Mouse (Mus musculus) liver, postnatal 0 days (tissue): ENCODE data around the gene Nol3. TPM values are rescaled to one million over a fixed set of nuclear protein-coding genes. Genes with fewer than 3 reads are reported as not detected.

Experiments used
- ATAC-seq: fragments of 200-750 bp; cut with Nextera tagmentation; 2 replicates; pipeline ENCODE4 v1.8.0; 2017; ENCODE audit warnings: mild to moderate bottlenecking, moderate library complexity
- DNase-seq: peaks from one replicate; pipeline ENCODE4 v3.0.0-alpha.2; 2016
- H3K27ac ChIP-seq: fragments of 300-500 bp; sonication (generic); 2 replicates; pipeline ENCODE4 v1.5.1; 2014; ENCODE audit warnings: antibody characterized with exemption, moderate library complexity, mild to moderate bottlenecking, low read depth
- H3K27me3 ChIP-seq: fragments of 300-500 bp; sonication (generic); 2 replicates; pipeline ENCODE4 v1.6.1; 2014; ENCODE audit warnings: low read length, control low read depth, mixed read lengths; ENCODE audit not compliant: insufficient read depth
- H3K36me3 ChIP-seq: fragments of 300-500 bp; sonication (generic); replicated peaks from 2 replicates; pipeline ENCODE4 v1.6.1; 2014; ENCODE audit warnings: mild to moderate bottlenecking, control low read depth, low read length, moderate library complexity, mixed read lengths; ENCODE audit not compliant: insufficient read depth
- H3K4me1 ChIP-seq: fragments of 300-500 bp; sonication (generic); 2 replicates; pipeline ENCODE4 v1.6.1; 2014; ENCODE audit warnings: antibody characterized with exemption, mild to moderate bottlenecking, control low read depth; ENCODE audit not compliant: insufficient read depth
- H3K4me2 ChIP-seq: fragments of 300-500 bp; sonication (generic); 2 replicates; pipeline ENCODE4 v1.6.1; 2014; ENCODE audit warnings: low read depth, mild to moderate bottlenecking, low read length, moderate library complexity, mixed read lengths
- H3K4me3 ChIP-seq: fragments of 300-500 bp; sonication (generic); 2 replicates; pipeline ENCODE4 v1.5.1; 2014; ENCODE audit warnings: low read depth, low read length
- H3K9ac ChIP-seq: fragments of 300-500 bp; sonication (generic); replicated peaks from 2 replicates; pipeline ENCODE4 v1.6.1; 2014; ENCODE audit warnings: mild to moderate bottlenecking, moderate library complexity
- H3K9me3 ChIP-seq: fragments of 300-500 bp; sonication (generic); 2 replicates; pipeline ENCODE4 v1.6.1; 2016; ENCODE audit warnings: mild to moderate bottlenecking, control low read depth, low read length, mixed read lengths
- CTCF ChIP-seq: sonication (generic); IDR thresholded peaks from 2 replicates; pipeline ENCODE4 v1.5.1; 2016; ENCODE audit warnings: antibody characterized with exemption, low read depth
- EP300 ChIP-seq: IDR thresholded peaks from 2 replicates; pipeline ENCODE4 v1.6.1; 2016; ENCODE audit warnings: antibody characterized with exemption, low read depth, mild to moderate bottlenecking
- WGBS: fragments of 180-500 bp; shearing (Covaris S2); extraction: QIAGEN DNeasy Blood & Tissue Kit; methylation state at CpG from one replicate; pipeline ENCODE4 v1.1.7; 2014; ENCODE audit not compliant: insufficient replicate concordance; 5-methylcytosine and 5-hydroxymethylcytosine counted together
- polyA plus RNA-seq: library from polyadenylated mRNA; unstranded; fragments of >200 nt; fragmentation: Nextera tagmentation; extraction: Ambion mirVana; gene quantifications from 2 replicates; pipeline ENCODE4 v1.2.1, GENCODE M21; 2015

The Nol3 gene
- polyA plus RNA-seq, 1 experiment from 2014 or later: 0.05 TPM

- WGBS: 44% methylated on average over 16 of the region's 16 CpGs
- TF ChIP-seq EP300 (no peak), CTCF (no peak; the same call in 1 of the 2 replicates)
- peak overlapping the region; percentile 78 for H3K9ac ChIP-seq
- no peaks in the 10 kb centered on the region for H3K9me3 ChIP-seq
- peak overlapping the region; percentile 83 for H3K4me3 ChIP-seq
- no peak for DNase-seq
- H3K4me1 ChIP-seq: peaks cover 44% of the 10 kb centered on the region
- no peaks in the 10 kb centered on the region for H3K36me3 ChIP-seq
- H3K27ac ChIP-seq: no peak overlapping the region
- peaks cover 31% of the 10 kb centered on the region for H3K27me3 ChIP-seq
- H3K4me2 ChIP-seq: peak overlapping the region; percentile 100
- no peak for ATAC-seq
Observed at GRCm38 (mm10) chr8:105263244-105263912, 12.6 kb upstream of the Nol3 start.

- Histone ChIP-seq H3K9ac (peak within 1 kb of the TSS; percentile 78), H3K4me3 (peak within 1 kb of the TSS; percentile 83), H3K4me2 (peak within 1 kb of the TSS; percentile 100), H3K4me1 (peaks cover 46% of the 10 kb centered on the region), H3K27me3 (peaks cover 31% of the 10 kb centered on the region), H3K9me3 (no peaks in the 10 kb centered on the region), H3K27ac (peak within 1 kb of the TSS; percentile 23), H3K36me3 (no peaks in the 10 kb centered on the region)
- peak; percentile 71 for ATAC-seq
- TF ChIP-seq CTCF (no peak), EP300 (no peak)
- peak; percentile 85 for DNase-seq
- 2% methylated on average over 54 of the region's 54 CpGs for WGBS
Observed at GRCm38 (mm10) chr8:105264024-105264982, 11.6 kb upstream of the Nol3 start, which contains the start of the genes Tradd and Fbxl8. Gene Tradd, minus strand, starts transcription at chr8:105264609. Gene Fbxl8, plus strand, starts transcription at chr8:105264648.

GRCm38 (mm10) chr8:105265128-105265527, 10.8 kb upstream of the Nol3 start:
- H3K4me2 ChIP-seq: peak overlapping the region; percentile 100
- H3K27me3 ChIP-seq: peaks cover 34% of the 10 kb centered on the region
- H3K36me3 ChIP-seq: no peaks in the 10 kb centered on the region
- H3K4me3 ChIP-seq: peak overlapping the region; percentile 83
- DNase-seq (no peak), ATAC-seq (no peak)
- 9% methylated on average over 10 of the region's 10 CpGs for WGBS
- no peak for TF ChIP-seq CTCF
- no peak for TF ChIP-seq EP300
- 0 out of 2 replicates have a peak overlapping the region, but pooled peaks have one; percentile 22 for H3K27ac ChIP-seq
- H3K4me1 ChIP-seq: peaks cover 44% of the 10 kb centered on the region
- peak overlapping the region; percentile 78 for H3K9ac ChIP-seq
- H3K9me3 ChIP-seq: no peaks in the 10 kb centered on the region

- peaks cover 51% of the 10 kb centered on the region for H3K27me3 ChIP-seq
- H3K27ac ChIP-seq: no peak overlapping the region
- H3K9ac ChIP-seq: no peak overlapping the region
- peaks cover 38% of the 10 kb centered on the region for H3K4me1 ChIP-seq
- no peak overlapping the region for H3K4me2 ChIP-seq
- no peak overlapping the region for H3K4me3 ChIP-seq
- no peak for ATAC-seq
- H3K9me3 ChIP-seq: no peaks in the 10 kb centered on the region
- 43% methylated on average over 13 of the region's 13 CpGs for WGBS
- TF ChIP-seq CTCF (no peak), EP300 (no peak)
- no peaks in the 10 kb centered on the region for H3K36me3 ChIP-seq
- peak; percentile 49 for DNase-seq
Observed at GRCm38 (mm10) chr8:105266775-105267174, 9.2 kb upstream of the Nol3 start.

GRCm38 (mm10) chr8:105268342-105269074, 7.4 kb upstream of the Nol3 start:
- WGBS: 7% methylated on average over 65 of the region's 65 CpGs
- H3K4me1 ChIP-seq: peaks cover 33% of the 10 kb centered on the region
- H3K27ac ChIP-seq: no peak overlapping the region
- ATAC-seq: no peak
- TF ChIP-seq CTCF: no peak
- TF ChIP-seq EP300: no peak
- no peak for DNase-seq
- peaks cover 67% of the 10 kb centered on the region for H3K27me3 ChIP-seq
- H3K9ac ChIP-seq: peak overlapping the region; percentile 30; the same call in 1 of the 2 replicates
- no peaks in the 10 kb centered on the region for H3K9me3 ChIP-seq
- H3K4me2 ChIP-seq: peak overlapping the region; percentile 76
- H3K36me3 ChIP-seq: no peaks in the 10 kb centered on the region
- peak overlapping the region; percentile 42 for H3K4me3 ChIP-seq

- WGBS: 16% methylated on average over 10 of the region's 10 CpGs
- Histone ChIP-seq H3K9me3 (no peaks in the 10 kb centered on the region), H3K4me2 (peak overlapping the region; percentile 76), H3K27me3 (peaks cover 67% of the 10 kb centered on the region), H3K36me3 (no peaks in the 10 kb centered on the region), H3K4me1 (peaks cover 28% of the 10 kb centered on the region), H3K9ac (peak overlapping the region; percentile 30; the same call in 1 of the 2 replicates), H3K4me3 (peak overlapping the region; percentile 42), H3K27ac (no peak overlapping the region)
- ATAC-seq: peak; percentile 28; the same call in 1 of the 2 replicates
- no peak for DNase-seq
- no peak for TF ChIP-seq EP300
- no peak for TF ChIP-seq CTCF
Observed at GRCm38 (mm10) chr8:105269075-105269458, 6.9 kb upstream of the Nol3 start.
